Mouse (Mus musculus) telencephalon, adult 2 months (tissue): ENCODE measurements at regions not wholly inside any gene's neighbourhood (a gene's known extent, or its start where the extent isn't known, plus 50 kb on each side); places are given as distances from the start of the nearest gene placed in this dataset.

ENCODE experiments used
- DNase-seq: peaks from one replicate; pipeline ENCODE4 v3.0.0-alpha.2; 2011; ENCODE audit warnings: low read depth, low spot score

DNA sequence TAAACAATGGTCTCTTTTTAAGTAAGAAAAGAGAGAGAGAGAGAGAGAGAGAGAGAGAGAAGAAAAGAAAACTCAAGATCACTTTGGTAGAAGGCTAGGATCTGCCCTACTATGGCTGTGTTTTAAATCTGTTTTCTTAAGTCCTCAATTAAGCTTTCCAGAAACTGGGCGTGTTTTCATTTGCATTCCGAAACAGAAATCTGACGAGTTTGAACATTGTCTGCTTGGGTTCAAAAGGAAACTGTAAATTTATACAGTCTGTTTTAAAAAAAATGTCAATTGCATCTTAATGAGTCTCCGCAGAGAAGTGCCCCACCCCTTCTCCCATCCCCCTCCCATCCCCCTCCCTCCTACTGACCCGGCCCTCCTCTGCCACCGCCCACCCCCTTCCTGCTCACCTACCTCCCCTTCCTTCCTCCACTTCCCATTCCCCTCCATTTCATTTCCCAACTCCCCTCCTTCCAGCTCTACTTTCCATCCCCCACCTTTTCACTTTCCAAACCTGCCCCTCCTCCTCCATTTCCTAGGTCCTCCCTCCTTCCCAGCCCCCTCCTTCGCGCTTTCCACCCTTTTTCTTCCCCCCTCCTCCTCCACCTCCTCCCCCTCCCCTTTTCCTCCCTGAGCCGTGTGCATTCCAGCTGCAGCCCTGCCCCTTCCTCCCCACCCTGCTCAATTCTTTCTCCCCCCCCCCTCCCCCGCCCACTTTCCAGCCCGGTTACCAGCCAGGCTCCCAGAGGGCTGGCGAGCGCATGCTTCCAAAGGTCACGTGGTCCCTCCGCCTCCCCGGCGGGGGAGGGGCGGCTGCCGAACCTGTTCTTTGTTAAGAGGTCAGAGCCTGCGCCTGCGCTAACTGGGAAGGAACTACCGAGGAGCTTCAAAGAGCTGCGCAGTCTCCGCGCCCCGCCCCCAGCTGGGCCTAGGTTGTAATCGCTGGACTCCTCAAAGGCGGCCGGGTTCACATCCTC lies 77.7 kb upstream of the Tbl1x start:
- DNase-seq, result peak; percentile 88

DNA sequence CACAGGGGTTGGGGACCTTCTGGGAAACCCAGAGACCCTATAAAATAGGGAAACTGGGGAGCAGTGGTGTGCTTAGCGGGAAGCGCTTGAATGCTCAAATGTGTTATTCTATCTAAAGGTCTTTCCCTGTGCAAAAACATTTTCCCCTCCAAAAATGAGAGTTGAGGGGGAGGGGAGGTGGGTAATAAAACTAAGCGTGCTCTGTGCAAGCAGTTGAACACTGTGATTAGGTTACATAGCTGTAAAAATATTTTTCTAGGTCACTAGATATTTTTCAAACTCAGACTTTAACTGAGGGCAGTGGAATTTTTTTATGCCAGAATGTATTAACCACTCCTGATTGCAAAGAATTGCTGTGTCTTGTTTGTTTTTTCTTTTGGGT lies 77.0 kb upstream of the Tbl1x start:
- no peak for DNase-seq

DNA sequence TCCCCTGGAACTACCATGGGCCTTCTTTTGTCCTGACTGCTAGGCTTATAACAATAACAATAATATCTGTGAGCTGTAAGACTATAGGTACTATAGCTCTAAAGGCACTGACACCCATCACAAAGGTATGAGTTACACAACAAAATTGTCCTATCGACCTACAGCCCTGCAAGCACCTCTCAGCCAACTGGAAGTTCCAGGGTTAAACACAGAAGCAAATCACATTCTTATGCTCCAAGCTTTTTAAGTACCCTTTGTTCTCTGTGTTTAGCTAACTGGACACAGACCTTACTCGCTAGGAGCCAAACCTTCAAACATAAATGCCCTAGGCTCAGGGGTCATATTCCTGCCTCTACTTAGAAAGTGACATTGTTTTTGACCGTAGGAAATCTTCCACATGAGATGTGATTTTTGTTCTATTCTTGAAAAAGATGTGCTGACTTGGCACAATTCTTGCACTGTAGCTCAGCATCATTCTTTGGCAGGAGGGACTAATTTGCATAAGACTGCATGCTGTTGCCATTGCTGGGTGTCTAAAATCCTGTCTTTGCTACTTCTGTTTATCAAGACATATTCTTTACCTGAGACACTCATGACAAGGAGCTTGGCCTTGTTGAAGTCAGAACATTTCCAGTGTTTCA lies 66.8 kb upstream of the Tbl1x start:
- no peak for DNase-seq

DNA sequence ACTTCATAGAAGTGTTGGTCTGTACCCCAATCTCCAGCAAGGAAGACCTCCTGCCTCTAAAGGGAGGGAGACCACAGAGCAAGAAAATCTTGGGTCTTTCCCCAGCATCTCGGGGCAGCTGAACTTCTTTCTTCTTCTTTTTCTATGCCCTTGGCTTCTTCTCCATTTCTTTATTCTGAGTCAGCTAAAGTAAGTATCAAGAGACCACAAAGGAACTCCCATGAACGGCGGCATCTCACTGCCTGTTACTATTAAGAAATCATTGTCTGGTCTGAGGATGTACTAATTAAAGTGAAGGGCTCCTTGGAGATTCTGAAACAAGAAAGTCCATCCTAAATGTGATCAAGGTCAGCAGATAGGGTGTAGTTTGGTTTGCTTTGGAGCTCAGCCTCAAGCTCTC lies 64.1 kb upstream of the Tbl1x start:
- DNase-seq, result no peak

- peak; percentile 22 for DNase-seq
Measured at GRCm38 (mm10) chrX:77451977-77452675, 58.7 kb upstream of the Tbl1x start.
